Mouse (Mus musculus): ENCODE results near the gene Patj. TPM values are rescaled to one million over a fixed set of nuclear protein-coding genes. Genes with fewer than 3 reads are reported as not detected.

The Patj gene
- polyA plus RNA-seq, 1 experiment, result 9.0 TPM

DNA sequence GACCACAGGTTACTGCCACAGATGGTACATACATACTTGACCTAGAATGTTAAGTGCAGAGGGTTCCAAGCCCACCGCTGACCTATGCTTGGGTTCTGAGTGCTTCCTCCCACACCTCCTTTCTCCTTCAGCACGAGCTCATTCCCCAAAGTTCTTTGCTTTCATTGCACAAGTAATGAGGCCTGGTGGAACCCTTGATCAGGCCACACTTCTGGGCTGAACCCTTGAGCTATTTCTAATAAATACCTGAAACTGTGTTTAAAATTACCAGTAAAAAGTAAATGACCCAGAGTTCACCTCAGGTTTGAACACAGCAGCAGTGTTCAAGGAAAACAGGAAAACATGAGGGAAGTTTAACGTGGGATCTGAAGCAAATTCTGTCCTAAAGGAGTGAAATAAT is 271.4 kb downstream of the Patj start:
- DNase-seq (ENCODE audit: low read depth), result no peak
- TF ChIP-seq CTCF (IDR thresholded peaks at IDR 0.05; ENCODE audit: borderline replicate concordance, extremely low read depth, insufficient read depth, insufficient read length) (no peak), POLR2A (IDR thresholded peaks at IDR 0.05; ENCODE audit: borderline replicate concordance, extremely low read depth, insufficient read depth, insufficient read length, poor library complexity, severe bottlenecking) (no peak)

DNA sequence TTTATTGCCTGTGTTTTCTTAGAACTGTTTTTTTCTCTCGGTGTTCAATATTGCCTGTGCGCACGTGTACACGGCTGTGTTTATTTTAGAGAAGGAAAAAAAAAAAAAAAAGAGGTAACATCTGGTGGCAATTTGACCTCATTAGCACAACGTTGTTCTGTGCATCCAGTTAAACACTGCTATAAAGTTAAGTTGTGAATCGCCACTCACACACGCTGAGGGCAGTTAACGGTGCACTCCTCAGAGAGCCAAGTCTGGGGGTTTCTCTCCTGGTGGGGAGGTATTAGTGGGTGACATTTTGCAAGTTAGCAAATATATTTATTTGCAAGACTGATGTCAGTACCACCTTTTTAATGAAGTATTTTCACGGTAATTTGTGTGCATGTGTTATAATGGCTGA is 281.9 kb downstream of the Patj start:
- DNase-seq (ENCODE audit: low read depth), result no peak
- TF ChIP-seq CTCF (IDR thresholded peaks at IDR 0.05; ENCODE audit: borderline replicate concordance, extremely low read depth, insufficient read depth, insufficient read length), result no peak

DNA sequence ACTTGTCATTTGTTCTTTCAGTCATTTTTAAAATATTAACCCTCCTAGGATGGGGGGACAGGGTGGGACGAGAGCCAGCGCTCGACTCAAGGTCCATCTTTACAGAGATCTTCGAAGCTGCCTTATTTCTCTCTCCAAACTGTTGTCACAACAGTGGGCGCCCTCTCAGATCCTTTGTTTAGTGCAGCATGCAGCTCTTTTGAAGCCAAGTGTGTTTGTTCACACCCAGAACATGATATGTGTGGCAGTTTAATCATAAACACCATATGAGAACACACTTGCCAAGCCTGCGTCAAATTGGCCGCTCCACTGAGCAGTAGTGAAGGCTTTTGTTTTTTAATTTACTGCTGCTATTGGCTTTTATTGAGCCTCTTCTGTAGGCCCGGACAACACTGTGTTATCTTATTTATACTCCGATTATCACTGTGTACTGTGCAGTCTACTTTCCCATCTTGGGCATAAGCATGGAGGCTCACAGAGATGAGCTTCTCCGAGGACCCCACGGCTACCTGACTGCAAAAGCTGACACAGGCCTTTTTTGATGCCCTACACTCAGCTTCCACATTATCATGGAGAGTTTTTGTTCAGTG is 291.2 kb downstream of the Patj start:
- peak; percentile 89 for DNase-seq (ENCODE audit: low read depth)
- TF ChIP-seq CTCF (IDR thresholded peaks at IDR 0.05; ENCODE audit: borderline replicate concordance, extremely low read depth, insufficient read depth, insufficient read length), result no peak
- no peak for TF ChIP-seq POLR2A (IDR thresholded peaks at IDR 0.05; ENCODE audit: borderline replicate concordance, extremely low read depth, insufficient read depth, insufficient read length, poor library complexity, severe bottlenecking)

DNA sequence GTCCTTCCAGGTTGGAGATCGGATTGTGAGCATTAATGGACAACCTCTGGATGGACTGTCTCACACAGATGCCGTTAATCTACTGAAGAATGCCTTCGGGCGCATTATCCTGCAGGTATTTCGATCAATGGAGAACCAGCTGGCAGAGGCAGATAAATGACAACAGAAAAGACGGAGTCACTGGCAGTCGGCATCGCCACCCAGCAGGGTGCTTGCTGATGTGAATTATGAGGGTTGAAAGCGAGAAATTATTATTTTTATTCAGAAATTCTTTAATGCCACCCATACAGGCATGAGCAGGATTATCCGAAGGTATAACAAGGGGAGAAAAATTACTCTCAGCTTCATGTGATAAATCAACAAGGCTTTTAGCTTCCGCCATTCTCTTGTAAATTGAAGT is 292.5 kb downstream of the Patj start:
- no peak for TF ChIP-seq CTCF (IDR thresholded peaks at IDR 0.05; ENCODE audit: borderline replicate concordance, extremely low read depth, insufficient read depth, insufficient read length)
- no peak for TF ChIP-seq POLR2A (IDR thresholded peaks at IDR 0.05; ENCODE audit: borderline replicate concordance, extremely low read depth, insufficient read depth, insufficient read length, poor library complexity, severe bottlenecking)
- DNase-seq (ENCODE audit: low read depth), result peak; percentile 71

DNA sequence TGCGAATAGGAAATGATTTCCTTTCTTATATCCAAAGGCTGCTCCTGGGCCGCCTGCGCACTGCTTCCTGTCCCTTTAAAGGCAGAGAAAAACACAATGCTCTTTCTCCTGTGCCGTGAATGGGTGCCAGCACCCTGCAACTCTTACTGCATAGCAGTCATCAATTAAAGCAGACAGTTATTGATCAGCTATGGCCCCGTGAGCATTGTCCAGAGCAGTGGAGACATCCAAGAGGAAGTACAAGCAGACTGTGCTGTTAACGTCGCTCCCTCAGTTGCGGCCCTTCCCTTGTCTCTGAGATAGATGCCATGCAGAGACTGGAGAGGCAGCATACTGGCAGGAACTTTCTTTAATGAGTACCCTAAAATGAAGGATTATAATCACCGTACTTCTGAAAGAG is 292.9 kb downstream of the Patj start:
- TF ChIP-seq CTCF (IDR thresholded peaks at IDR 0.05; ENCODE audit: borderline replicate concordance, extremely low read depth, insufficient read depth, insufficient read length) (no peak), POLR2A (IDR thresholded peaks at IDR 0.05; ENCODE audit: borderline replicate concordance, extremely low read depth, insufficient read depth, insufficient read length, poor library complexity, severe bottlenecking) (no peak)
- no peak for DNase-seq (ENCODE audit: low read depth)

DNA sequence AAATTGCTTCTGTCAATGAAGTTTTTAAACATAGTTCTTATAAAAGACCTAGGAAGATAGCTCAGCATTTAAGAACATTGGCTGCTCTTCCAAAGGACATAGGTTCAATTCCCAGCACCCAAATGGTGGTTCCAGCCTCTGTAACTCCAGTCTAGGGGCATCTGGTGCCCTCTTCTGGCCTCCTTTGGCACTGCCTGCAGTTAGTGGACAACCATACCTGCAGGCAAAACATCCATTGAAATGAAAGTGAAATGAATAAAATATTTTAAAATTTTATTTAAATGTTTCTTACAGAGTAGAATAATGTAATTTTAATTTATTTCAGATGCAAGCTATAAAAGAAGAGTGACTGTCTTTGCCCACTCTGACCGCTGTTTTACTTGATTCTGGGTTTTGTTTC is 294.4 kb downstream of the Patj start:
- DNase-seq (ENCODE audit: low read depth), result no peak
- no peak for TF ChIP-seq POLR2A (IDR thresholded peaks at IDR 0.05; ENCODE audit: borderline replicate concordance, extremely low read depth, insufficient read depth, insufficient read length, poor library complexity, severe bottlenecking)
- peak; percentile 23; the same call in 1 of the 2 replicates for TF ChIP-seq CTCF (IDR thresholded peaks at IDR 0.05; ENCODE audit: borderline replicate concordance, extremely low read depth, insufficient read depth, insufficient read length)

DNA sequence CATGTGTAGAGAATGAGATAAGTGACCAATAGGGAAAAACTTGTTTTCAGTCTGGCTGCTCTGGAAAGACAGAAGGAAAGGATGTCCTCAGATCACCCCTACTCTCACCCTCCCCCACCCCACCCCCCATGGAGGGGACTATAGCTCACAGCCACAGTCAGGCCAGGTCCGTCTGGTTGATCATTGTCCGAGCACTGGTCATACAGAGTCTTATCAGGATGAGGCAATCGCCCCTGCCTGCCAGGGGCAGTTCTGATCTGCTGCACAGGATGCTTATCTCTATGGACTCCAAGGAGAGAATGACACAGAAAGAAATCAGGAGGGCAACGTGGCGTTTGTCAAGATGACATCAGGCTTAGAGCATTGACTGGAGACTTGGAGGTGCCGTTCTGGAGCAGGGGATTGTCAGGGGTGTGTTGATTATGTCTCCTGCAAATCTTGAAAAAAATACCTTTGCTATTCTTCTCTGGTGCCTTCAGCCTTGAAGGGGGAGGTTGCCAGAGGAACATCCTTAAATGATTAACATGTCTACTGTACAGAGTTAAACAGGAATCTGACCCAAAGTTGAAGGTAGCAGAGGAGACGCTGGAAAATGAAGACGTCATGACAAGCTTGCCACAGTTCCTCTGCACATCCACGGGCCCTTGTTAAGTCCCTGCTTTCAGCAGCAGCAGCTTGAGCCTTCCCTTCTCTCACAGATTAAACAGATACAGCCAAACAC is 298.0 kb downstream of the Patj start:
- TF ChIP-seq CTCF (IDR thresholded peaks at IDR 0.05; ENCODE audit: borderline replicate concordance, extremely low read depth, insufficient read depth, insufficient read length), result no peak
- TF ChIP-seq POLR2A (IDR thresholded peaks at IDR 0.05; ENCODE audit: borderline replicate concordance, extremely low read depth, insufficient read depth, insufficient read length, poor library complexity, severe bottlenecking), result no peak
- DNase-seq (ENCODE audit: low read depth), result no peak

DNA sequence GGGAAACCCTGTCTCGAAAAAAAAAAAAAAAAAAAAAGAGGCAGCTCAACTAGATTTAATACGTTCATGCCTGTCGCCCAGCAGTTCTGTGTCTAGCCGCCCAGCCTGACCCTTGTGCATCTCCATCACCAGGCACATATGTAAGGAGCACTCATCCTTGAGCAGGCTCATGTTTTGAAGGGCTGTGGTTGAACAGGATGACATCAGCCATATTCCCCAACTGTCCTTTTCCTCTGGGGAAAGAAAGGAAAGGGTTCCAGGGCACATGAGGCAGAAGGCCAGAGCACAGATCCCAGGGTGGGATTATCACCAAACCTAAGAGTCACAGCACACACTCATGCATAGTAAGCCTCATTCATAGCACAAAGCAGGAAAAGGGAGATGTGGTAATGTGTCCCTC is 302.3 kb downstream of the Patj start:
- no peak for DNase-seq (ENCODE audit: low read depth)
- TF ChIP-seq POLR2A (IDR thresholded peaks at IDR 0.05; ENCODE audit: borderline replicate concordance, extremely low read depth, insufficient read depth, insufficient read length, poor library complexity, severe bottlenecking), result no peak
- no peak for TF ChIP-seq CTCF (IDR thresholded peaks at IDR 0.05; ENCODE audit: borderline replicate concordance, extremely low read depth, insufficient read depth, insufficient read length)

DNA sequence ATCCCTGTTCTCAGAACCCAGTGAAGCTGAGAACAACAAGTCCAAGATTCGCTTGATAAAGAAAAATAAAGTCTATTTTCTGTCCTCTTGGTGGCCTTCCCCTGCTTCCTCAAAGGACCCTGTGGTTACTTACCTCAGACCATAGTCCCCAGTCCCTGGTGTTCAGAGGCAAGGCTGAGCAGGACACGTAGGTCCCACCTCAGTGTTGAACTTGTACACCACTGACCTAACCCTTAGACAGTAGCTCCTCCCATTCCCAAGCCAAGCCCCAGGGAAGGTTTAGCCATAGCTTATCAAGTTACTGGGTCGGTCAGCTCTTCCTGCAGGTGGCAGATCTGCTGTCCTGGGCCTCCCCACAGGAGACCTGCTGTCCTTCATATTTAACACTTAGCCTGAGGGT is 303.3 kb downstream of the Patj start:
- TF ChIP-seq CTCF (IDR thresholded peaks at IDR 0.05; ENCODE audit: borderline replicate concordance, extremely low read depth, insufficient read depth, insufficient read length), result no peak
- TF ChIP-seq POLR2A (IDR thresholded peaks at IDR 0.05; ENCODE audit: borderline replicate concordance, extremely low read depth, insufficient read depth, insufficient read length, poor library complexity, severe bottlenecking), result no peak
- DNase-seq (ENCODE audit: low read depth), result no peak

DNA sequence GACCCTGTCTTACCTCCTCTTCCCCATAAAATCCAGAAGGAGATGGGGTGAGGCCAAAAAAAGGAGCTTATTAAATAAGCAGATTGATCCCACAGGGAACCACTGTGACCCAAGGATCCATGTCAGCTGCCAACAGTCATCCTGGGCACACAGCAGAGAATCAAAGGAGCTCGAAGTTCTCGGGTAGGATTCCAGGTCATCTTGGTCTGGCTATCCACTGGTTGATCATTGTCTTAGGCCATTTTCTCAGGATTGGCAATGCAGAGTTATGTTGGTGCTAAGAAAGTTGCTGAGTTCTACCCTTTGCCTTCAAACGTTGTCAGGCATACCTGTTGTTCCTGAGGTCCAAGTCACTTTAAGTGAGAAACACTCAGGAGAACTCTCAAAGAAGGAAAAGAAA is 304.6 kb downstream of the Patj start:
- no peak for DNase-seq (ENCODE audit: low read depth)
- TF ChIP-seq CTCF (IDR thresholded peaks at IDR 0.05; ENCODE audit: borderline replicate concordance, extremely low read depth, insufficient read depth, insufficient read length) (no peak), POLR2A (IDR thresholded peaks at IDR 0.05; ENCODE audit: borderline replicate concordance, extremely low read depth, insufficient read depth, insufficient read length, poor library complexity, severe bottlenecking) (no peak)

DNA sequence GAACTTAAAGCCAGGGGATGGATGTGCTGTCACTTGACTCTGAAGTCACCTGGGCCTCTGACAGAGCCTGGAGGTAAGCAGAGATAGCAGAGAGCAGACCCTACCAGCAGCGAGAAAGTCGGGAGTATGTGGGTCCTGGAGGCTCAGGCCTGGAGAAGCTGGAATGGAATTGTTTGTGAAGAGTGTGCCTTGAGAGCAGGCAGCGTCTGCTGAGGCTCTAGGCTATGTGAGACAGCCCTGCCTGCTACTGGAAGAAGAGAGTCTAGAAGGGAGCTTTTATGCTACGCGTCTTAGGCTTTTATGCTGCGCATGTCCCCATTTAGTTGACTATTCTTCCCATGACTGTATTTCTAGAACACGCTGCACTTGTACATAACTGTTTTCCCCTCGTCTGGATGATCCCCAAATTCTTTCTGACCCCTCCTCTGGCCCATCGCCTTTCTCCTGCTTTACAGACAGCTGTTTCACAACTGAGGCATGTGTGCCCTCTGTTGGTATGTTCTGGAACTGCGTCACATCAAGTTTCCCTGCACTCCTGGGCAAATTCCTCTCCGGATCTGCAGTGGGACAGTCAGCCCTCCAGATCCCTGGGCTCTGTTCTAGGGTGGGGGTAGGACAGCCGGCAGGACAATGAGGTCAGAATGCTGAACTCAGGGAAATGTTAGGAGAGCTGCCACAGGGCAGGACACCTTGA is 306.8 kb downstream of the Patj start:
- TF ChIP-seq POLR2A (IDR thresholded peaks at IDR 0.05; ENCODE audit: borderline replicate concordance, extremely low read depth, insufficient read depth, insufficient read length, poor library complexity, severe bottlenecking), result no peak
- peak; percentile 88 for TF ChIP-seq CTCF (IDR thresholded peaks at IDR 0.05; ENCODE audit: borderline replicate concordance, extremely low read depth, insufficient read depth, insufficient read length)
- peak; percentile 89 for DNase-seq (ENCODE audit: low read depth)

DNA sequence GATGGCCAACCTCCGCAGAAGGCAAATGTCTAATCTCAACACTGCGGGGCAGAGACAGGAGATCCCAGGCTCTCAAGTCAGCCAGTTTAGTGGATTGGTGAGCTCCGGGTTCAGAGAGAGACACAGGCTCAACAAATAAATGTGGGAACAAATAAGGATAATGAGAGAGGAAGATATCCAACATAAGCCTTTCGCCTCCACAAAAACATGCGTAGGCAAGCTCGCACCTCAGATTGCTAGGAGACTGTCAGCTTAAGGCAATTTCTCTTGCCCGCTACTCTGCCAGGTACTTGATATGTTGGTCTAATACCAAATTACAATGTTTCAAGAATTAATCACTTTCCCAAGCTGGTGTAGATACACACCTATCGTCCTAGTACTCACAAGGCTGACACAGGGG is 315.3 kb downstream of the Patj start:
- no peak for DNase-seq (ENCODE audit: low read depth)
- no peak for TF ChIP-seq CTCF (IDR thresholded peaks at IDR 0.05; ENCODE audit: borderline replicate concordance, extremely low read depth, insufficient read depth, insufficient read length)
- no peak for TF ChIP-seq POLR2A (IDR thresholded peaks at IDR 0.05; ENCODE audit: borderline replicate concordance, extremely low read depth, insufficient read depth, insufficient read length, poor library complexity, severe bottlenecking)

Measured in brain, embryonic 14.5 days (tissue).